Mouse (Mus musculus) brain, embryonic 14.5 days (tissue): ENCODE measurements at regions not wholly inside any gene's neighbourhood (a gene's known extent, or its start where the extent isn't known, plus 50 kb on each side); places are given as distances from the start of the nearest gene placed in this dataset.
A peak's percentile ranks its signal among the peaks of the same experiment; 100 is the strongest.

Experiments
- DNase-seq: peaks from one replicate; pipeline ENCODE4 v3.0.0-alpha.2; 2011; ENCODE audit warnings: low read depth
- CTCF ChIP-seq: fragments of 200-500 bp; IDR thresholded peaks from 2 replicates; pipeline ENCODE4 v1.5.1; 2012; ENCODE audit warnings: inconsistent platforms, mild to moderate bottlenecking, moderate library complexity, borderline replicate concordance; ENCODE audit not compliant: insufficient read depth, insufficient read length; ENCODE audit errors: extremely low read depth
- POLR2A ChIP-seq: fragments of 200-500 bp; IDR thresholded peaks from 2 replicates; pipeline ENCODE4 v1.6.1; 2012; ENCODE audit warnings: mild to moderate bottlenecking, inconsistent platforms, borderline replicate concordance; ENCODE audit not compliant: poor library complexity, insufficient read depth, insufficient read length, severe bottlenecking; ENCODE audit errors: extremely low read depth

- TF ChIP-seq CTCF = no peak
- no peak for TF ChIP-seq POLR2A
- no peak for DNase-seq
These were observed 98.0 kb upstream of the Foxa2 start for GRCm38 (mm10) chr2:148144816-148145215.

DNA sequence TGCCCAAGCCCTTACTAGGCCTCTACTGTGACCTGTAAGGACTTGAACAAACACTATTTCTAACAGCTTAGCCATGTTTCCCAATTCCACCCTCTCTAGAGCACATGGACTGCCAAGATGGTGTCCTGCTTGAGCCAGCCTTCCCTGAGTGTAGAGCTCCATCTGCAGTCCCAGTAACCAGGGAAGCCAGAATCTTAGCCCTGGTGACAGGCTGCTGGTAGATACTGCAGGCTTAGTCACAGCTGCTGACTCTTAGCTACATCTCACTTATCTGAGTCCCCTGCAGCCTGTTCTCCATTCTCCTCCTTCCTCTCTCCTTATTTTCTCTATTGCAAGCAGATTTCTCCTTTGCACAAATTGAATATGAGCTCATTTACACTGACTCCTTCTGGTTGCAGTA is 101.5 kb upstream of the Foxa2 start:
- TF ChIP-seq CTCF = no peak
- TF ChIP-seq POLR2A = no peak
- DNase-seq = no peak

DNA sequence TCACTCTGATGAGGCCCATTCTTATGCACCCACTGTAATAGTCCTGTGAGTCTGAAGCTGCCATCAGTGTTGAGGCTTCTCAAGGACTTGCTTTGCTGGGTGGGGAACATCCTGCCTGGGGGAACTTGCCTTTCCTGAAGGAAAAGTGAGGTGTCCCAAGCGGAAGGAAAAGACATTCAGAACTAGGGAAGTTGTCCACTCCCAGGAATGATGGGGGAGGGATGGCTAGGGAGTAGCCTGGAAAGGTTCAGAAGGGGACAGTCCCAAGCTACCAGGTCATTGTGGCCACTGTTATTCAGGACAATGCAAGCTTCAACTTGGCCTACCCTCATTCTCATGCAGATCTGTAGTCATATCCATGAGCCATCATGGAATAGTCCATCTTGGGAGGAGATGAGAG is 102.7 kb upstream of the Foxa2 start:
- TF ChIP-seq CTCF (no peak), POLR2A (no peak)
- DNase-seq = no peak

- DNase-seq = no peak
- TF ChIP-seq CTCF (no peak), POLR2A (no peak)
These were observed 106.9 kb upstream of the Foxa2 start for GRCm38 (mm10) chr2:148153513-148154271.

GRCm38 (mm10) chr2:148156122-148156521 is 109.4 kb upstream of the Foxa2 start:
- TF ChIP-seq POLR2A = no peak
- TF ChIP-seq CTCF = no peak
- DNase-seq = peak; percentile 27

- DNase-seq = no peak
- no peak for TF ChIP-seq POLR2A
- no peak for TF ChIP-seq CTCF
These were observed 112.3 kb upstream of the Foxa2 start for GRCm38 (mm10) chr2:148159028-148159600.

- DNase-seq = no peak
- TF ChIP-seq CTCF (no peak), POLR2A (no peak)
These were observed 114.2 kb upstream of the Foxa2 start for GRCm38 (mm10) chr2:148160997-148161396.

DNA sequence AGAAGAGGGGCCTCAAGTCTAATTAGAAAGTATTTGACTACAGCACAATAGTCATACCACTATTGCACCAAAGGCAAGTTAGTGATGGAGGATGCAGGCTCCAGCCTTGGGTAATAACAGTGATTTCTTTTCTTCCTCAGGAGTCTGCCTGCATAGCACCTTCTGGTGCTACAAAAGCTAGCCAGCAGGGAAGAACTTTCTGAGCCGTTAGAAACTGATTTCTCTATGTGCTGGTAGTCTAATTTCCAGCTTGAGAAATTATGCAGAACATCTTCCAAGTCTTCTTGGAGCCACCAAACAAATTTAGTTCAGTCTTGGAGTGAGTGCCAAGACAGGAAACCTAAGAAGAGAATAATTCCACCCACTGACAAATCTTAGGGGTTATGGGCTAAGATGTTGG is 115.2 kb upstream of the Foxa2 start:
- DNase-seq = no peak
- no peak for TF ChIP-seq POLR2A
- TF ChIP-seq CTCF = no peak

DNA sequence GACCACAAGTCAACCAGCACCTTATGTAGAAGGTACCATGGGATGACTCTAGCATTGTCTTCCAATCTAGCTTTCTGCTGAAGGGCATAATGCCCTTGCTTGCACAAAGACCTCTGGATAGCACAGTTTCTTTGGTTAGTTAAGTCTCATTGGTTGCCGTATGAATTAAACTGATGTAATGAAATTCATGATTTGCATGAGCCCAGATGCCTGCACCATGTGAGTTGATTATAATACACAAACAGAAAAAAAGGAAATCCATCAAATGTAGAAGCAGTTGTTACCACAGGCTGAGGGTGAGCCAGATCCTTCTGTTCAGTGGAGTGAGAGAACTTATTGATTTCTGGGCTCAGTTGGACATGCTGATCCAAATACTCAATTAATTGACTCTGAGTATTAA is 115.8 kb upstream of the Foxa2 start:
- no peak for DNase-seq
- no peak for TF ChIP-seq POLR2A
- TF ChIP-seq CTCF = no peak

DNA sequence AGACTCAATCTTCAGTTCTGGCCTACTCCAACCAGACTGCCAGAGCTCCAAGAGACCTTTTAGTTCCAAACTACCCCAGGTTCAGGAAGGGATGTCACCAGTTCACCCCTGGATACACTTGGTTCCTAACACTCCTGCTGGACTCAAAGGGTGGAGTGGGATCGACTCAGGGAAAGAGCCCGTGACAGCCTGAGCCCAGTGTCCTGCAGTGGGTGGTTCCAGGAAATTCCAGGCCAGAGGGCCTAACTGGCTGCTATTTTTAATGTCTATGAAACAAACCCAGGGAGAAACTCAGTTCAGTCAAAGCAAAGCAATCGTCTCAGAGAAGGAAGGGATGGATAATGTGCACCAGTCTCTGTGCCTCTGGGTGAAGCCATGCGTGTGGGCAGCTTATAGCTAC is 124.3 kb upstream of the Foxa2 start:
- TF ChIP-seq CTCF (no peak), POLR2A (no peak)
- no peak for DNase-seq

- TF ChIP-seq CTCF = no peak
- no peak for TF ChIP-seq POLR2A
These were observed 124.9 kb upstream of the Foxa2 start for GRCm38 (mm10) chr2:148171699-148172098.

More at GRCm38 (mm10) chr2:148171699-148172098, 124.9 kb upstream of the Foxa2 start:
- no peak for DNase-seq
